Mouse (Mus musculus) urinary bladder, postnatal 14 days (tissue): ENCODE data around the gene Abcg5.

Source experiments
- DNase-seq: peaks from one replicate; pipeline ENCODE4 v3.0.0; 2021; ENCODE audit warnings: low spot score

Gene Abcg5

GRCm38 (mm10) chr17:84684284-84684683 lies 1.5 kb upstream of the Abcg5 start:
- DNase-seq, result no peak

- no peak for DNase-seq
Observed at GRCm38 (mm10) chr17:84681670-84682069, 1.1 kb downstream of the Abcg5 start.

- no peak for DNase-seq
Observed at GRCm38 (mm10) chr17:84677595-84677994, 5.2 kb downstream of the Abcg5 start.

DNA sequence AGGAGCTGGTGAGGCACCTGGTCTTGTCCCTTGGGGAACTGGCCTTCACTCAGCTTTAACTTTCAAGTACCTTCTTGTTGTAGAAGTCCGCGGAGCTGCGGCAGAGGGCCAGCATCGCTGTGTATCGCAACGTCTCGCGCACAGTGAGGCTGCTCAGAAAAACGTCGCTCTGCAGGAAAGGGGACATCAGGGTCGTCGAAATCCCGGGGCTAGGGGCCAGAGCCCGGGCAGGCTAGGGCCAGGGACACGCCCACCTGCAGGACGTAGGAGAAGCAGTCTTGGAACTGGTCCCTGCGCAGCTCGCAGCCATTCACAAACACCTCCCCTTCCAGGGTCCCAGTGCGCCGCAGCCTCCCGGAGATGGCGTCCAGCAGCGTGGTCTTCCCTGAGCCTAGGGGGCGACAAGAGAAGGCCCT lies 6.9 kb downstream of the Abcg5 start, which contains the start of gene Abcg8:
Gene Abcg8, plus strand, starts transcription at position 352 of the 416 bp plus-strand sequence.
- DNase-seq, result no peak

GRCm38 (mm10) chr17:84675204-84675603 lies 7.6 kb downstream of the Abcg5 start:
- no peak for DNase-seq

GRCm38 (mm10) chr17:84674048-84674447 lies 8.8 kb downstream of the Abcg5 start:
- DNase-seq, result no peak

DNA sequence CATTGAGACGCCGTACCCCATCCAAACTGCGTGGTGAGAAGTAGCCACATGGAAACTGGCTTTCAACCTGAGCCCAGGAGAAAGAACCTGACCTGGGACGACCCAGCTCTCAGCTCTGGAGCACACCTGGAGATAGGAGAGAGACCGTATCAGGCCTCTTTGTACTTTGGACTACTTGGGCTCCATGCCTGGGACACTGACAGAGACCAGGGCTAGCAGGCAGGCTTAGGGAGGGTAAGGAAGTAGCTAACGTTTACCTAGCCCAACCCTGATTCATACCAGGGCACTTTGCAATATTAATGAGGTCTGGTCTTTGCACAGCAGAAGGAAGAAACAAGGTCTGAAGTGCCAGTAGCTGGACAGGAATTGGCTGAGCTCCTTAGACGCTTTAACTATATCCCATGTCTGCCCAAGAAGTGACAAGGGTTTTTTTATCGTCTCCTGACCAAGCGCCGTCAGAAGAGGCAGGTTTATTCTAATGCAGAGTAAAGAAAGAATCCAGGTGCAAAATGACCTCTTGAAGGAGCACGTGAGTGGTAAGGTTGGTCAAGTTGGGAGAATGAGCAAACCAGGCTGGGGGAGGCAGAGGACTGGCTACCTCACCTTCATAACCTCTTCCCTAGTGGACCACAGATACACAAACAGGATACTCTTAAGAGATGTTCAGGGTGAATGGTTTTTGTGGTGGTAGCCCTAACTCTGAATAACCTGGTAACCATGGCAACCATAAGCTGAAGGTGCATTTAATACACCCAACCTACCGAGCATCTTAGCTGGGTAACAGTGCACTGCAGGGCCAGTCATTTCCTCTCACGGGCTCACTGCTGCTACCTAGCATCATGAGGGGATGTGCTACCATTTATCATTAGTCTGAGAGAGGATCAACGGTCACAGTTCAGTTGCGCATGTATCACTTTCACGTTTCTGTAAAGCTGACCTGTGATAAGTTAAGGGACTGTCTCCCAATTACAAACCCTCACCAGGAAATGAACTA lies 10.1 kb downstream of the Abcg5 start:
- DNase-seq, result no peak

GRCm38 (mm10) chr17:84667848-84668247 lies 15.0 kb downstream of the Abcg5 start:
- no peak for DNase-seq

DNA sequence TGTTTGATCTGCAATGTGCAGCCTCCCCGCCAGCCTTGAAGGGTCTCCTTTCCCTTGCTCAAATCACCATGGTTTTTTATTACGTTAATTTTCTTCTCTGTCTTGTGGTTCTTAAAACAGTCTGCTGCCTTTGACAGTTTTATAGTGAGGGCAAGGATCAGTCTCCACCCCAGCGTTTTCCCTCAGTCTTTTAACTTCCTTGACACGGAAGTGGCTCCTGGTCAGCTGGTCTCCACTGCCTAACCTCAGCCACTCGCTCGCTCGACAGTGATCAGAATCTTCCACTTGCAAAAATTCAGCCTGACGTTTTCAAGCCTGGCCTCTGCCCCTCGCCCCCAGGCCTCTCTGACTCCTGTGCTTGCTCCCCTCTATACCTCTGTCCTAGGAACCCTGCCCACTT lies 17.1 kb downstream of the Abcg5 start:
- DNase-seq, result no peak

DNA sequence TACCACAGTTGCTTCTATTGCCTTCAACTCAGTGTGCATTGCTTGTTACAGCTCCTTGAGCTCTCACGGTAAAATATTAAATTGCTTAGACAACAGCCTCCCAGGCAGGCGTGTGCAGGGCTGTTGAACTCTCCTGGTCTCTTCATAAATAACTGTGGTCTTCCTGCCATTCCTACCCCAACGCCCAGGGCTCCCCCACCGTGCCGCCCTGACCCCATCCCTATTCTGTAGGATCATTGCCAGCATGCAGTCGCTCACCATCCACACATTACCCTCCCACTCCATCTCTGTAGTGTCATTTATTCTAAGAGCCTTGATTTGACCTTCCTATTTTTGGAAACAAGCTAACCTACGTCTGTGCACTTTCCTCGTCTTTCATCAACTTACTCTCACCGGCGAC lies 17.8 kb downstream of the Abcg5 start:
- no peak for DNase-seq

GRCm38 (mm10) chr17:84658951-84659350 lies 23.9 kb downstream of the Abcg5 start:
- no peak for DNase-seq

DNA sequence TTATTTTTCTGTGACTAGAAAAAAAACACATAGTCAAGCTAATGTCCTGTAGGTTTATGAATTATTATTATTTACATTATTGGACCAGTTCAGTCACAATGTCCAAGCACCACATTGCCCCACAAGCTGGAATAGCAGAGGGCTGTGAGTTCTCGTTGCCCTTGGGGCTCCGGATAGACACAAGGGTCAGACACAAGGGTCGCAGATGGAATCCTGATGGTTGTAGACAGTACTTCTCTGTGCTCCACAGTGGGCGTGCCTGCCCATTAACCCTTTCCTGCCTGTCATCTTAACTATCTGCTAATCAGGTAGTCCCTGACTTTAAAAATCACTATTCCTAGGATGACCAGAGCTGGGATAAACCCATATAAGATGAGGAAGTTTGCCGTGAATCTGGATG lies 24.6 kb downstream of the Abcg5 start:
- no peak for DNase-seq

- DNase-seq, result no peak
Observed at GRCm38 (mm10) chr17:84657782-84658181, 25.0 kb downstream of the Abcg5 start.

DNA sequence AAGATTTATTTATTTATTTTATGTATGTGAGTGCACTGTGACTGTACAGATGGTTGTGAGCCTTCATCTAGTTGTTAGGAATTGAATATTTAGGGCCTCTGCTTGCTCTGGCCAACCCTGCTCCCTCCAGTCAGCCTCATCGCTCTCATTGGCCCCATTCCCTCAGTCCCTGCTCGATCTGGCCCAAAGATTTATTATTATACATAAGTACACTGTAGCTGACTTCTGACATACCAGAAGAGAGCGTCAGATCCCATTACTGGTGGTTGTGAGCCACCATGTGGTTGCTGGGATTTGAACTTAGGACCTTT lies 25.4 kb downstream of the Abcg5 start:
- no peak for DNase-seq

- DNase-seq, result no peak
Observed at GRCm38 (mm10) chr17:84656653-84657421, 26.0 kb downstream of the Abcg5 start.

- no peak for DNase-seq
Observed at GRCm38 (mm10) chr17:84656205-84656604, 26.6 kb downstream of the Abcg5 start.

DNA sequence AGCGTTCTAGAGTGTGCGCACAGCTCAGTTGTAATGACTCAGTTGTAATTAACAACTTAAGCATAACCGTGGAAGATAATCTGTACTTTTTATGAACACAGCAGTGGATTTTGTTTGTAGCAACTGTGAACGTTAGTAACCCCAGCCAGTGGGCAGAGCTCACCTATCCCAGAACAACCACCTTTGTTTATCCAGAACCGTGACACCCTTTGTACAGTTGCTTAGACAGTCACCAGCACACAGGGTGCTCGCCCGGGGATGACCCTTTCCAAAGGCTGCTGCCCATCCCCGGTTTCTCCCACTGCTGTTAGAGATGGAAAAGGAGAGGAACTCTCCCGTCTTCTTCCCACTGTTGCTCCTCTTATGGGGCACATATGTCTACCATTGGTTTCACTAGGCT lies 29.3 kb downstream of the Abcg5 start:
- no peak for DNase-seq

DNA sequence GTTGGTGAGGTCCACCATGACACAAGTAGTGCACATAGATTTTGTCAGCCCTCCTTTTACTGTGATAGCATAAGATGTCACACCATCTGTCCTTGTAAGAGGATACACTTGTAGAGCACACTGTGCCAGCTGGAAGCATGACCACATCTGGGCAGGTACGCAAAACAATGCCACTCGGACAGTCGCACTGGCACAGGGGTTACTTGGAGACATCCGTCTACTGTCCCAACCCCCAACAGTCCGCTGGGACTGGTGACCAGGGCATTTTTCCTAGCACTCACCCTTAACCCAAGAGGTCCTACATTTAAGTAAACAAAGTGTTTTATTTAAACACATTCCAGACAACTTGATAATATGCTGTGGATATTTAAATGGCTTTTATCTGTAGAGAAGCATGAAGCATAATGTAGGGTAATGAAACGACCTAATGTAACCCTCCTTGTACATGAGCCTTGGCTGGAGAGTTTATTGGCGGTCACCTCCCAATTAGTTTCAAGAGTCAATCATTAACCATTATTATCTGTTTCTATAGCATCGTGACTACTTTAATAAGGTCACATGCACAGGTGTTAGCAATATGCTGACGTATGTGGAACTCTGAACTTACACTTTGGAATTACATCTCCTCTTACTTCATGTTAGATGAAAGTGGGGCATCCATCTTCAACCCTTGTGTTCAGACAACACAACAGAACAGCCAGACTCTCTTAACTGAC lies 32.4 kb downstream of the Abcg5 start:
- no peak for DNase-seq

GRCm38 (mm10) chr17:84647630-84648029 lies 35.2 kb downstream of the Abcg5 start:
- DNase-seq, result no peak

GRCm38 (mm10) chr17:84646477-84646876 lies 36.3 kb downstream of the Abcg5 start:
- no peak for DNase-seq

GRCm38 (mm10) chr17:84645894-84646293 lies 36.9 kb downstream of the Abcg5 start:
- DNase-seq, result no peak

- no peak for DNase-seq
Observed at GRCm38 (mm10) chr17:84645119-84645518, 37.7 kb downstream of the Abcg5 start.
